Mouse (Mus musculus) bone marrow, adult 2 months (tissue): ENCODE data around the gene Ttc23. TPM values are rescaled to one million over a fixed set of nuclear protein-coding genes. Genes with fewer than 3 reads are reported as not detected.

Experiments used
- H3K27ac ChIP-seq: fragments of 200-500 bp; 2 replicates; pipeline ENCODE4 v1.5.1; 2012; ENCODE audit warnings: low read depth, mild to moderate bottlenecking, control low read depth, inconsistent platforms, low read length; ENCODE audit not compliant: control insufficient read depth, poor library complexity, insufficient read depth
- H3K4me1 ChIP-seq: fragments of 200-500 bp; 2 replicates; pipeline ENCODE4 v1.6.1; 2011; ENCODE audit warnings: low read length; ENCODE audit not compliant: control insufficient read depth, insufficient read depth
- H3K4me3 ChIP-seq: fragments of 200-500 bp; replicated peaks from 2 replicates; pipeline ENCODE3; 2011; ENCODE audit warnings: mild to moderate bottlenecking, low read depth, low read length, control low read depth; ENCODE audit not compliant: control insufficient read depth
- CTCF ChIP-seq: fragments of 200-500 bp; IDR thresholded peaks from 2 replicates; pipeline ENCODE4 v1.5.1; 2011; ENCODE audit warnings: low read length, control low read depth; ENCODE audit not compliant: control insufficient read depth, insufficient read depth
- POLR2A ChIP-seq: fragments of 200-500 bp; IDR thresholded peaks from 2 replicates; pipeline ENCODE4 v1.6.1; 2011; ENCODE audit warnings: low read depth, mild to moderate bottlenecking, control low read depth, low read length, borderline replicate concordance; ENCODE audit not compliant: control insufficient read depth
- WGBS: fragments of 180-500 bp; shearing (Covaris S2); methylation state at CpG from one replicate; pipeline ENCODE4 v1.1.7; 2018; 5-methylcytosine and 5-hydroxymethylcytosine counted together
- polyA plus RNA-seq: library from polyadenylated mRNA; stranded (reverse); fragments of >200 nt; gene quantifications from 2 replicates; pipeline ENCODE4 v1.2.4, GENCODE M21; 2011; ENCODE audit warnings: low replicate concordance; ENCODE audit not compliant: missing spikeins, insufficient read depth, insufficient read length

The Ttc23 gene
- polyA plus RNA-seq, result 3.5 and 13.0 TPM in 2 replicates

GRCm38 (mm10) chr7:67647277-67647676 is at the start of gene Ttc23:
Gene Ttc23, plus strand, starts transcription at chr7:67647410.
- 85% methylated on average over 5 of the region's 5 CpGs for WGBS
- peaks cover 1% of the 10 kb centered on the region; the same call in 1 of the 2 replicates for H3K4me1 ChIP-seq
- H3K4me3 ChIP-seq, result no peak within 1 kb of the TSS
- H3K27ac ChIP-seq, result no peak within 1 kb of the TSS
- TF ChIP-seq POLR2A (no peak), CTCF (no peak)

GRCm38 (mm10) chr7:67598050-67598449 is 49.2 kb upstream of the Ttc23 start:
- TF ChIP-seq POLR2A (no peak), CTCF (no peak)
- Histone ChIP-seq H3K4me3 (no peak overlapping the region), H3K27ac (no peak overlapping the region), H3K4me1 (no peaks in the 10 kb centered on the region; the same call in 1 of the 2 replicates)
- 83% methylated on average over 3 of the region's 3 CpGs for WGBS

- WGBS, result 80% methylated on average over 6 of the region's 6 CpGs
Measured at GRCm38 (mm10) chr7:67605114-67605513, 42.1 kb upstream of the Ttc23 start.

GRCm38 (mm10) chr7:67606250-67606649 is 41.0 kb upstream of the Ttc23 start:
- H3K4me3 ChIP-seq, result no peak overlapping the region
- WGBS, result 78% methylated on average over 1 of the region's 1 CpGs
- no peak for TF ChIP-seq POLR2A
- TF ChIP-seq CTCF, result no peak

More at GRCm38 (mm10) chr7:67605114-67605513, 42.1 kb upstream of the Ttc23 start:
- Histone ChIP-seq H3K4me3 (no peak overlapping the region), H3K4me1 (no peaks in the 10 kb centered on the region; the same call in 1 of the 2 replicates), H3K27ac (no peak overlapping the region)
- TF ChIP-seq POLR2A, result no peak
- TF ChIP-seq CTCF, result no peak

GRCm38 (mm10) chr7:67607669-67608347 is 39.4 kb upstream of the Ttc23 start:
- TF ChIP-seq CTCF, result no peak
- no peak for TF ChIP-seq POLR2A
- Histone ChIP-seq H3K4me1 (no peaks in the 10 kb centered on the region; the same call in 1 of the 2 replicates), H3K4me3 (no peak overlapping the region), H3K27ac (no peak overlapping the region)
- WGBS, result 87% methylated on average over 5 of the region's 5 CpGs

More at GRCm38 (mm10) chr7:67606250-67606649, 41.0 kb upstream of the Ttc23 start:
- H3K27ac ChIP-seq, result no peak overlapping the region
- no peaks in the 10 kb centered on the region; the same call in 1 of the 2 replicates for H3K4me1 ChIP-seq

- TF ChIP-seq CTCF (no peak), POLR2A (no peak)
- no peak overlapping the region for H3K4me3 ChIP-seq
- WGBS, result 83% methylated on average over 4 of the region's 4 CpGs
- no peaks in the 10 kb centered on the region; the same call in 1 of the 2 replicates for H3K4me1 ChIP-seq
- no peak overlapping the region for H3K27ac ChIP-seq
Measured at GRCm38 (mm10) chr7:67608348-67609024, 38.7 kb upstream of the Ttc23 start.

- Histone ChIP-seq H3K4me1 (no peaks in the 10 kb centered on the region), H3K4me3 (no peak overlapping the region), H3K27ac (no peak overlapping the region)
- no peak for TF ChIP-seq CTCF
- no peak for TF ChIP-seq POLR2A
- WGBS, result 73% methylated on average over 10 of the region's 10 CpGs
Measured at GRCm38 (mm10) chr7:67613795-67614463, 33.3 kb upstream of the Ttc23 start.

- Histone ChIP-seq H3K27ac (no peak overlapping the region), H3K4me1 (no peaks in the 10 kb centered on the region), H3K4me3 (no peak overlapping the region)
- WGBS, result 67% methylated on average over 7 of the region's 7 CpGs
- TF ChIP-seq POLR2A, result no peak
- TF ChIP-seq CTCF, result no peak
Measured at GRCm38 (mm10) chr7:67614464-67614861, 32.7 kb upstream of the Ttc23 start.
